Mouse (Mus musculus) heart, adult 2 months (tissue): ENCODE results near the gene Bglap2.
"Not testable (repeated sequence)": the region's sequence is repeated elsewhere in the genome, so short reads cannot be mapped to it uniquely, and the experiment has no call there.

Experiments used
- CTCF ChIP-seq: fragments of 200-600 bp; IDR thresholded peaks from 2 replicates; pipeline ENCODE4 v1.8.1; 2022; ENCODE audit warnings: antibody characterized with exemption, mild to moderate bottlenecking, moderate library complexity
- POLR2A ChIP-seq: fragments of 200-500 bp; IDR thresholded peaks from 2 replicates; pipeline ENCODE4 v1.6.1; 2011; ENCODE audit warnings: mild to moderate bottlenecking, low read depth, low read length, control low read depth; ENCODE audit not compliant: insufficient read depth

GRCm38 (mm10) chr3:88378599-88378998 lies at the start of gene Bglap2:
- not testable (repeated sequence) for TF ChIP-seq CTCF, POLR2A
